Mouse (Mus musculus) liver, embryonic 16.5 days (tissue): ENCODE data around the gene Nkd1. TPM values are rescaled to one million over a fixed set of nuclear protein-coding genes. Genes with fewer than 3 reads are reported as not detected.
A peak's percentile ranks its signal among the peaks of the same experiment; 100 is the strongest.

Experiments used
- ATAC-seq: fragments of 200-750 bp; cut with Nextera tagmentation; 2 replicates; pipeline ENCODE4 v1.8.0; 2017; ENCODE audit warnings: low read depth, mild to moderate bottlenecking, moderate number of reproducible peaks, moderate library complexity
- H3K27ac ChIP-seq: fragments of 300-500 bp; sonication (generic); 2 replicates; pipeline ENCODE4 v1.5.1; 2014; ENCODE audit warnings: mild to moderate bottlenecking, low read length
- H3K27me3 ChIP-seq: fragments of 300-500 bp; sonication (generic); 2 replicates; pipeline ENCODE4 v1.6.1; 2014; ENCODE audit warnings: low read depth, low read length, mixed read lengths; ENCODE audit not compliant: control insufficient read depth, insufficient read depth
- H3K36me3 ChIP-seq: fragments of 300-500 bp; sonication (generic); 2 replicates; pipeline ENCODE4 v1.6.1; 2014; ENCODE audit warnings: mild to moderate bottlenecking; ENCODE audit not compliant: control insufficient read depth, insufficient read depth
- H3K4me1 ChIP-seq: fragments of 300-500 bp; sonication (generic); 2 replicates; pipeline ENCODE4 v1.6.1; 2014; ENCODE audit warnings: low read depth, low read length, mixed read lengths; ENCODE audit not compliant: control insufficient read depth
- H3K4me2 ChIP-seq: fragments of 300-500 bp; sonication (generic); 2 replicates; pipeline ENCODE4 v1.6.1; 2014; ENCODE audit warnings: low read depth, low read length, mixed read lengths
- H3K4me3 ChIP-seq: fragments of 300-500 bp; sonication (generic); 2 replicates; pipeline ENCODE4 v1.5.1; 2014; ENCODE audit warnings: low read depth, mild to moderate bottlenecking, low read length
- H3K9ac ChIP-seq: fragments of 300-500 bp; sonication (generic); 2 replicates; pipeline ENCODE4 v1.6.1; 2014; ENCODE audit warnings: low read depth, low read length
- H3K9me3 ChIP-seq: fragments of 300-500 bp; sonication (generic); replicated peaks from 2 replicates; pipeline ENCODE4 v1.6.1; 2016; ENCODE audit warnings: low read length; ENCODE audit not compliant: control insufficient read depth
- WGBS: fragments of 180-500 bp; shearing (Covaris S2); extraction: QIAGEN DNeasy Blood & Tissue Kit; methylation state at CpG from one replicate; pipeline ENCODE4 v1.1.7; 2014; ENCODE audit not compliant: insufficient replicate concordance; 5-methylcytosine and 5-hydroxymethylcytosine counted together
- polyA plus RNA-seq: library from polyadenylated mRNA; unstranded; fragments of >200 nt; fragmentation: Nextera tagmentation; extraction: Ambion mirVana; gene quantifications from 2 replicates; pipeline ENCODE4 v1.2.1, GENCODE M21; 2015

The Nkd1 gene
- polyA plus RNA-seq, 1 experiment from 2014 or later: 1.9 TPM

- H3K9ac ChIP-seq: no peak overlapping the region
- H3K36me3 ChIP-seq: no peaks in the 10 kb centered on the region
- peaks cover 4% of the 10 kb centered on the region for H3K4me1 ChIP-seq
- no peak for ATAC-seq
- peaks cover 18% of the 10 kb centered on the region for H3K27me3 ChIP-seq
- no peak overlapping the region for H3K4me2 ChIP-seq
- H3K27ac ChIP-seq: no peak overlapping the region
- H3K4me3 ChIP-seq: no peak overlapping the region
- no peaks in the 10 kb centered on the region for H3K9me3 ChIP-seq
- WGBS: 49% methylated on average over 4 of the region's 4 CpGs
Observed at GRCm38 (mm10) chr8:88630225-88630624, 109.1 kb downstream of the Nkd1 start.

DNA sequence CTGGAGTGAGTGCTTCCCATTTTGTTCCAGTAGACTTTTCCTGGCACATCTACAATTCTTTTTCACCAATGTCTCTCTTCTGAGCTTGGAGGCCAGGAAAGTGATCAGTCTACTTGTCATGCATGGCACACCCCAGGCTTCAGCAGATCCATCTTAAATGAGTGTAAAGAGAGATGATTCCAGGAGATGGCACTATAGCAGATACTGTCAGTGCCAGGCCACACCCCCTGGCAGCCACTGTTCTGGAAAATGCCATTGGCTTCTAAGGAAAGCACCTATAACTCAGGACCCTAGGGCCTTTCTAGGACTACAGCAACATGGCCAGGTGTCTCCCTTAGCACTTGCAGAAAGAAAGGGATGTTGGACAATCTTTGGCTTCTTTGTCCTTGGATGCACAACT lies 109.9 kb downstream of the Nkd1 start:
- Histone ChIP-seq H3K27me3 (peaks cover 18% of the 10 kb centered on the region), H3K36me3 (no peaks in the 10 kb centered on the region), H3K9ac (no peak overlapping the region), H3K4me2 (no peak overlapping the region), H3K4me1 (peaks cover 4% of the 10 kb centered on the region), H3K9me3 (no peaks in the 10 kb centered on the region), H3K4me3 (no peak overlapping the region), H3K27ac (no peak overlapping the region)
- ATAC-seq: no peak

GRCm38 (mm10) chr8:88633343-88633765 lies 112.2 kb downstream of the Nkd1 start:
- H3K9ac ChIP-seq: no peak overlapping the region
- ATAC-seq: peak; percentile 18; the same call in 1 of the 2 replicates
- H3K4me3 ChIP-seq: no peak overlapping the region
- H3K36me3 ChIP-seq: no peaks in the 10 kb centered on the region
- H3K4me1 ChIP-seq: peaks cover 3% of the 10 kb centered on the region; the same call in 1 of the 2 replicates
- no peaks in the 10 kb centered on the region for H3K9me3 ChIP-seq
- H3K27me3 ChIP-seq: peaks cover 3% of the 10 kb centered on the region; the same call in 1 of the 2 replicates
- H3K4me2 ChIP-seq: no peak overlapping the region
- 38% methylated on average over 7 of the region's 7 CpGs for WGBS
- H3K27ac ChIP-seq: no peak overlapping the region

GRCm38 (mm10) chr8:88635474-88636397 lies 114.6 kb downstream of the Nkd1 start, which contains the start of gene Snx20:
Snx20 (minus strand) TSS chr8:88636128.
- peak; percentile 77 for ATAC-seq
- no peaks in the 10 kb centered on the region for H3K36me3 ChIP-seq
- H3K27me3 ChIP-seq: no peaks in the 10 kb centered on the region
- peak within 1 kb of the TSS; percentile 28; the same call in 1 of the 2 replicates for H3K9ac ChIP-seq
- 29% methylated on average over 14 of the region's 14 CpGs for WGBS
- peak within 1 kb of the TSS; percentile 72 for H3K27ac ChIP-seq
- H3K9me3 ChIP-seq: no peaks in the 10 kb centered on the region
- H3K4me1 ChIP-seq: peaks cover 3% of the 10 kb centered on the region; the same call in 1 of the 2 replicates
- peak within 1 kb of the TSS; percentile 59 for H3K4me3 ChIP-seq
- peak within 1 kb of the TSS; percentile 42 for H3K4me2 ChIP-seq

- Histone ChIP-seq H3K27me3 (no peaks in the 10 kb centered on the region), H3K4me2 (no peak overlapping the region), H3K9ac (no peak overlapping the region), H3K27ac (no peak overlapping the region), H3K4me1 (peaks cover 3% of the 10 kb centered on the region; the same call in 1 of the 2 replicates), H3K9me3 (no peaks in the 10 kb centered on the region), H3K4me3 (no peak overlapping the region), H3K36me3 (no peaks in the 10 kb centered on the region)
- WGBS: 57% methylated on average over 9 of the region's 9 CpGs
- no peak for ATAC-seq
Observed at GRCm38 (mm10) chr8:88637092-88638000, 116.2 kb downstream of the Nkd1 start.

DNA sequence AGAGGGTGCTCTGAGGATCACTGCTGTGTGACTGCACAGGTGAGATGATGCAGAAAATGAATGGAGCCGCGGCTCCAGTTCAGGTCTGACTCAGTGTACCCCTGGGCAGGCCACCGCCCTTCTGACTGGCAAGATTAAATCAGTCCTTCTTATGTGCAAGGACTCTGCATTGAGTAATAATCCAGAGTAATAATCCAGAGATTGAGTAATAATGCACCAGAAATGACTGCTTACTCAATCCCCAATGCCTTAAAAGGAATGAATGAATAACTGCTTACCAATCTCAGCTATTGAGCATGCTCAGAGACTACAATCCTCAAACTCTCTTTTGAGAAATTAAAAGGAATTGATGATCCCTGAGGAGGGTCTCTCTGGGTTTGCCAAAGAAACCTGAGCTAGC lies 117.8 kb downstream of the Nkd1 start:
- no peaks in the 10 kb centered on the region for H3K9me3 ChIP-seq
- H3K4me3 ChIP-seq: no peak overlapping the region
- no peak overlapping the region for H3K9ac ChIP-seq
- peaks cover 3% of the 10 kb centered on the region; the same call in 1 of the 2 replicates for H3K4me1 ChIP-seq
- no peak for ATAC-seq
- no peaks in the 10 kb centered on the region for H3K27me3 ChIP-seq
- no peak overlapping the region for H3K27ac ChIP-seq
- no peaks in the 10 kb centered on the region for H3K36me3 ChIP-seq
- WGBS: 71% methylated on average over 3 of the region's 3 CpGs
- no peak overlapping the region for H3K4me2 ChIP-seq

- peaks cover 4% of the 10 kb centered on the region; the same call in 1 of the 2 replicates for H3K4me1 ChIP-seq
- no peak for ATAC-seq
Observed at GRCm38 (mm10) chr8:88642734-88643564, 121.8 kb downstream of the Nkd1 start.

More at GRCm38 (mm10) chr8:88642734-88643564, 121.8 kb downstream of the Nkd1 start:
- H3K27ac ChIP-seq: no peak overlapping the region
- H3K9me3 ChIP-seq: no peaks in the 10 kb centered on the region
- H3K27me3 ChIP-seq: no peaks in the 10 kb centered on the region
- no peaks in the 10 kb centered on the region for H3K36me3 ChIP-seq
- no peak overlapping the region for H3K4me3 ChIP-seq
- no peak overlapping the region for H3K9ac ChIP-seq
- no peak overlapping the region for H3K4me2 ChIP-seq
- WGBS: 52% methylated on average over 5 of the region's 5 CpGs
